Mouse (Mus musculus) spleen, postnatal 10 days (tissue): ENCODE results near the gene Olfr771.
"Not testable (repeated sequence)": the region's sequence is repeated elsewhere in the genome, so short reads cannot be mapped to it uniquely, and the experiment has no call there.

Experiments used
- DNase-seq, 2 experiments: peaks; one replicate each; pipeline ENCODE4 v3.0.0; 2021 to 2022; ENCODE audit warnings: low spot score in 2 of 2

The Olfr771 gene

DNA sequence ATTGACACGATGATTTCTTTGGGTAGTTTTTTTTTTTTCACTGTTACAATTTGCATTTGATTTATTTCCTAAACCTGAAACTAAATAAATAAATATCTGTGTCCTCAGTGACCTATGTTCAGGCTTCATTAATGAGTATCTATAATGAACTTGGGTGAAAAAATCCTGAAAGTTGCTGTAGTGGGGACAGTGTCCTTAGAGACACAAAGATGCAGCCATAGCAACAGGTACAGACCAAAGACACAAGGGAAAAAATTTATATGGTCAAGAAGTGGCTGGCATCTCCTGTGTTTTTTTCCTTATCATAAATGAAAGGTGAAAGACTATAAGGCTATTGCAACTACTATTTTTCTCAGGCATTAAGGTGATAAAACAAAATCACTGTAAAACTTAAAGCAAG lies at the start of gene Olfr771:
TSS of gene Olfr771 (minus strand) at position 101 of the 400 bp plus-strand sequence.
- DNase-seq, result no peak

DNA sequence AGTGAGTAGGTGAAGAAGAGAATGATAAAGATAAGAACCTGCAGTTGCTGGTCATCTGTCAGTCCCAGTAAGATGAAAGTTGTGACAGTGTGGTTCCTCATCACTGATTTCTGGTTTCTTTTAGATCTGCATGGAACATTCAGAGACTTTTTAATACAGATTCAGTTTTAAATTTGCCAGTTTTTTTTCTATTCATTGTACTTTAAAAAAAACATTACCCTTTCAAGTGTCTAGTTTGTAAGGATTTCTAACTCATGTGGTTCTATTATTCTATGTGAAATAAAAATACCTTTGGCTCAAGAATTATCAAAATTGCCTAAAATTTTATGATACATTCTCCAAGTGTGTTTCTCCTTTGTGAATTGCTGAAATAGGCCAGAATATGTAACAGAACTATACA lies 22.8 kb upstream of the Olfr771 start, which contains the start of gene Olfr773:
TSS of gene Olfr773 (minus strand) at position 101 of the 400 bp plus-strand sequence.
- not testable (repeated sequence) for DNase-seq

DNA sequence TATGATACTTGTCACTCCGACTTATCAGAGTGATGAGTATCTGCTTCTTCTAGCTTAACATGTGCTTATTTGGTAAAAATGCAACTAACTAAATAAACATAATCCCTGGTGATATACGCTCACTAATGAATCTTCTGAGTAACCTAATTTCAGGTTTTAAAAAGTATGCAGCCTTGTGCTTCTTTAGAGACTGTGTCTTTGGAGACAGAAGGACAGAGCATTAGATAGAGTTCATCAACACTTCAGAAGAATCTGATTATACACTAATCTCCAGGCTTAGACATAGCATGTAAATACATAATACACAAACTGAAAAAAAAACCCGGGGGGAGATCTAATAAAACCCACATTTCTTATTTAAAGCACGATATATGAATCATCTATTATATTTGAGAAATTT lies 13.3 kb upstream of the Olfr771 start, which contains the start of gene Olfr772:
TSS of gene Olfr772 (minus strand) at position 101 of the 400 bp plus-strand sequence.
- DNase-seq, result not testable (repeated sequence)

DNA sequence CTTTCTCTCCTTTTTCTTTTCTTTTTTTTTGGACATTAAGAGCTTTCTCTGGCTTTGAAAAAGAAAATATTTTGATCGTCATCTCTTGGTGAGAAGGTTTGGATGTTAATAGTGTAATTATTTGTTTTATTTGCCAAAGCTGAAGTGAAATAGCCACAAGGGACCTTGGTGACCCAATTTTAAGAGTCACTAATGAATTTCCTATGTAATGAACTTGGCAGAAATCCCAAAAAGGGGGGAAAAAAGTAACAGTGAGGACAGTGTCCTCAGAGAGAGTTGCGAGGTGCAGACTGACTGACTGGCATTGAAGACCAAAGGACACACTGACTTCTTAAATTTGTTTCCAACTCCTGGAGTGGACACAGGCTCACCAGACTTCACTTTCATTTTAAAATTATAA lies 25.7 kb downstream of the Olfr771 start, which contains the start of gene Olfr770:
TSS of gene Olfr770 (minus strand) at position 101 of the 400 bp plus-strand sequence.
- no peak for DNase-seq

DNA sequence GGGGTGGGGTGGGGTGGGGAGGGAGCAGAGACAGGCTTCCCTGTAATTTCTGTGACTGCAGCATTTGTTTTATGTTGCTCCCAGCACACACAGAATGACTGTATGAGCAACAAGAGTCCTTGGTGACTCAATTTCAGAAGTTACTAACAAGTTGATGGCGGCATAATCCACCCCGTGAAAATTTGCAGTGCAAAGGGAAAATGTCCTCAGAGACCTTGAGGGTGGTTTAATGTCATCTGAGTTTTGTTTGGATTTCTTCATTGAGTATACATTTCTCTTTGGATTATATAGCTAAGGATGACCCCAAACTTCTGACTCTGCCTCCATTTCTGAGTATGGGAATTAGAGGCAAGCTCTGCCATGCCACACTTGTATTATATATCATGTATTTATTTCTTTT lies 46.8 kb downstream of the Olfr771 start, which contains the start of gene Olfr769:
TSS of gene Olfr769 (minus strand) at position 101 of the 400 bp plus-strand sequence.
- DNase-seq, result no peak

DNA sequence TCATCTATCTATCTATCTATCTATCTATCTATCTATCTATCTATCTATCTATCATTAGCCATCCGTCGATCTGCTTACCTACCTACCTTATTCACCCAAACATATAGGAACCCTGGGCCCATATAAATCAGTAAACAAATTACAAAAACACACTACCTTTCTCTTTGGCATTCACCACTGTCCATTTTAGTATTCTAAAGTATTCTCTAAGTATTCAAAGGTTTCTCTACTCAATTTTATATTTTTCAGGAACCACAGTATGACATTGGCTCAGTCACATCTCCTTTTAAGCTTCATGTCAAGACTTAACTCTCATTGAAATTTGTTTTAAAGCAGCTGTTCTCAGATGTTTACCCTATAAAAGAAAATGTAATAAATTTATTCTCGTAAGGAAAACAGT lies 49.4 kb downstream of the Olfr771 start:
- DNase-seq, result no peak
